Mouse (Mus musculus) layer of hippocampus, adult 9-11 months (tissue): Measurements from ENCODE around the gene Pbx2.
"Not testable (repeated sequence)": the region's sequence is repeated elsewhere in the genome, so short reads cannot be mapped to it uniquely, and the experiment has no call there.

ENCODE experiments used
- DNase-seq: peaks from one replicate; pipeline ENCODE4 v3.0.0; 2022

The Pbx2 gene

GRCm38 (mm10) chr17:34591029-34591993 lies at the start of gene Pbx2:
Gene Pbx2 (plus strand): TSS chr17:34591266.
- no peak for DNase-seq

DNA sequence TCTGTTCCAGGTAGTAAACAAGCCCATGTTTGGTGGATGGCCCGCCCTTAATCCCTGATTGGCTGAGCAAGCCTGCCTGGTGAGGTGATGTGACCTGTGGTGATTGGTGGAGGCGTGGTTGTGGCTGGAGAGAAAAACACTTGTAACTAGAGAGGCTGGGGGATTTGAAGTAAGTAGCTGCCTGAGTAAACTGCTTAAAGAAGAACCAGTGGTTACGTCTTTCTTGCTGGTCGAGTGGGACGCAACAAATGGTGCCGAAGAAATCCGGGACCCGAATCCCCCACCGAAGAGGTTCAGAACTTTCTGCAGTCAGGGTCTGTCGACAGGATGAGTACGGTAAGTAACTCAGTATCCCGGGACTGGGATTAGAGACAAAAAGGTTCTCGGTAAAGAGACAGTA lies 47.5 kb upstream of the Pbx2 start:
- DNase-seq: not testable (repeated sequence)

- DNase-seq: no peak
Observed at GRCm38 (mm10) chr17:34546797-34547196, 44.3 kb upstream of the Pbx2 start.

DNA sequence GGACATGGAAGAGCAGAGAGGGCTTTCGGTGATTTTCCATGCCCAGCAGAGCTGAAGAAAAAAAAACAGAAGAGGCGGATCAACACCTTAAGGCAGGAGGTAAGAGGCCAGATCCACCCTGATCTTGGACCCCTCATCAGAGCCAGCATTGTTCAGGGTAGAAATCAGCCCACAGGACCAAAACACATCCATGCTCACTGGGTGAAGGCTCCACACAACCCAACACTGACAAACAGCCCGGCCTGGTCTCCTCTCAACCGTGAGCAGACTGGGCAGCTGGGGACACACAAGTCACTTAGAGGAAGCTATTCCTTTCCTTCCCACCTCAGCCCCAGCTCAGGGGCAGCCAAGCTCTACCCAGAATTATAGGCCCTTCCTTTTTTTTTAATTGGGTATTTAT lies 43.5 kb upstream of the Pbx2 start:
- no peak for DNase-seq

DNA sequence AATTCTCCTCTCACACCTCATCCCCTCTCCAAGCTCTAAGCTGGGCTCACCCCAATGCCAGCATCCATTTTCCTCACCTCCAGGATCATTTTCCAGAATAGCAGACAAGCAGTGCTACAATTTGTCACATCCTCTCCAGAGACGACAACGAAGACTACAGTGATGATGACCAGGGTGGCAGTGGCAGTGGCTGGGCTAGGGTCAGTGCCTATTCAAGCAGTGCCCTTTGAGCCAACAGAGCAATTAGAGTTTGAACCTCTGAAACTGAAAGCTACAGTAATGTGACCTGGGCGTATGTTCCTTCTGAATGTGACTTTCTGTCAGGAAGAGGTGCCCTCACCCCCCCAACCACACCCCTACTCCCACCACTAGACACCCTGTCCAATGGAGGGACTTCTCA lies 41.9 kb upstream of the Pbx2 start:
- no peak for DNase-seq

DNA sequence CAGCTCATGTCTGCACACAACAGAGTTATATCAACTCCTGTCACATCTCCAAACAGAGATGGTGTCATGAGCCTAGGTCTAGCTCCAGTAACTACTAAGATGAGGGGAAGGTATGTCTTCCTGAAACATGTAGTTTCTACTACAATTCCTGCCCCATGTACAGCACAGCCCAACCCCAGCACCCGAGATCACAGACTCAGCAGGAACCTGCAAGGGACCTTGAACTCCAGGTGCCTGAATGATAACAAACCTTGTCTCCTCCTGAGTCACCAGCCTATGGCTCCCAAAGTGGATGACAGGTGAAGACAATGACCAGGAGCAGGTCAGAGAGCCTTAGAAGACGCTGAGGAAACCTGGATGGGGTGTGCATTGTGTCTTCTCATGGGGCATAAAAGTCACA lies 41.2 kb upstream of the Pbx2 start:
- DNase-seq: no peak

DNA sequence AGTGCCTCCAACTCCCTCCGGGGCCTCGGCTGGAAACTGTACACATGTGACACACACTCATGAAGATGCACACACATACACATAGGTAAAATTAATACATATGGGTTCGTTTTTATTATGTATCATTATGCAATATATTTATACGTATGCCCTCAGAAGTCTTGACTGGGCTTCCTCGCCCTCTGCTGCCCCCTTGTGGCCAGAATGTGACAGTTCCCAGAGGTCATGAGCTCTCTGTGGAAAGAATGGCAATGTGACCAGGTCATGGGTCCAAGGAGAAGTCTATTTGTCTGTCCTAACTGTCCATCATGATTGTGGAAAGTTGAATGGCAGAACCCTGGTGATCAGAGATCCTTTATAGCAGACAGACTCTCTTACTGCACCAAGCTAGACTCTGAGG lies 35.6 kb upstream of the Pbx2 start:
- DNase-seq: peak; percentile 66

DNA sequence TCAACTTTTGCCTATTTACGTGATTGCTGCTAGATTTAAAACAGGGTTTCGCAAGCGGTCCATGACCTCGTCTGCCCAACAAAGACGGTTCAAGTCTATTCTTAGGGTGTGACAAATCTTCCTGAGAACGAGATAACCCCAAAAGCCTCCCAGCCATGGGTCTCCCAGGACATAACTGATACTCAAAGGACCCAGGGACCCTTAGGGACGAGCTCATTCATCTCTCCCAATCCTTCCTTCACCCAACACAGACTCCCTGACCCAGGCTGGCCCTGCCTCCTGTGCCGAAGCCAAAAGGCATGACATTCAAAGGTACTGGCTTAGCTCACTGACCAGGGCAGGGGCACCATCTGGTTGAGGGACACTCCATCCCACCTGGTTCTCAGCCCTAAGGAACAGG lies 34.7 kb upstream of the Pbx2 start:
- no peak for DNase-seq

- DNase-seq: no peak
Observed at GRCm38 (mm10) chr17:34557411-34557810, 33.7 kb upstream of the Pbx2 start.

DNA sequence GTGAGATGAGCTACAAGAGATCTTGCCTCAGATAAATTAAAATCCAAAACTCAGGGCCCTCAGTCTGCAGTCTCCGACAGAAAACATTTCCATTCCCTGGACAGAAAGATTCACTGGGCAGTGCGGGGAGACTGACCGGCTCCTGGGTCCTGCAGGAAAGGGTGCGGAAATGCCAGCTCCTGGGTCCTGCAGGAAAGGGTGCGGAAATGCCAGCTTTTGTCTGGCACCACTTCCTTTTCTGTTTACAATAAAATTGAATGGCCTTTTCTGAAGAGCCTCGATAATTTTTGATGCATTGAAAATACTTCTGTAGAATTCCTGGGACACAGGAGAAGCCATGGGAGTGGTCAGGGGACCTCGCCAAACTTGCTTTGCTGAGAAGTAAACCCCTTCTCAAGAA lies 31.9 kb upstream of the Pbx2 start:
- DNase-seq: no peak

GRCm38 (mm10) chr17:34559895-34560294 lies 31.2 kb upstream of the Pbx2 start:
- no peak for DNase-seq

DNA sequence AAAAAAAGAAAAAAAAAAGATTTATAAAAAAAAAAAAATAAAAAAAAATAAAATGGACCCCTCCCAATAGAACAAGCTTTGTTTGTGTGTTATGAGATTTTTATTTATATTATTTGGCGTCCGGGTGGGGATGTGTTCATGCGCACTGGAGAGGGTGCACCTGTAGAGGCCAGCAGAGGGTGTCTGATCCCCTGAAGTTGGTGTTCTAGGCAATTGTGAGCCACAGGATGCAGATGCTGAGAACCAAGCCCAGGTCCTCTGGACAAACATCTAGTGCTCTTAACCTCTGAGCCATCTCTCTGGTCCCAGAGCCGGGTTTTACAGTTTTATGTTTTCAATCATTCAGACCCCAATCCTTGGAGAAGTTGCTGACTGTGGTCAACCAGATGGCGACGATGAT lies 30.6 kb upstream of the Pbx2 start:
- no peak for DNase-seq

- DNase-seq: no peak
Observed at GRCm38 (mm10) chr17:34561200-34561599, 29.9 kb upstream of the Pbx2 start.

DNA sequence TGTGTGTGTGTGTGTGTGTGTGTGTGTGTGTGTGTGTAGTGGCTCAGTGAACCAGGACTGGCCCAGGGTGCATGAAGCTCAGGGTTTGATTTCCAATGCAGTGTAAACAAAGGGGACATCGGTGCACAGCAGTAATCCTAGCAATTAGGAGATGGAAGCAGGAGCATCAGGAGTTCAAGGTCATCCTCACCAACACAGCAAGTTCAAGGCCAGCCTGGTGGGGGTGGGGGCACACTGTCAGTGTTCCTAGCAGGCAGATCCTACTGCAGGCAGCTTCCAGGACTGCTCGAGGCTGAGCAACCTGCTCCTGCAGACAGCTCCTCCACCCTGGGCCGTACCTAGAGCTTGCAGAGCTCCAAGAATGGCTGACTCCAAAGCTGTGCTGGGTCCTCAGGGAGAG lies 28.5 kb upstream of the Pbx2 start:
- no peak for DNase-seq

DNA sequence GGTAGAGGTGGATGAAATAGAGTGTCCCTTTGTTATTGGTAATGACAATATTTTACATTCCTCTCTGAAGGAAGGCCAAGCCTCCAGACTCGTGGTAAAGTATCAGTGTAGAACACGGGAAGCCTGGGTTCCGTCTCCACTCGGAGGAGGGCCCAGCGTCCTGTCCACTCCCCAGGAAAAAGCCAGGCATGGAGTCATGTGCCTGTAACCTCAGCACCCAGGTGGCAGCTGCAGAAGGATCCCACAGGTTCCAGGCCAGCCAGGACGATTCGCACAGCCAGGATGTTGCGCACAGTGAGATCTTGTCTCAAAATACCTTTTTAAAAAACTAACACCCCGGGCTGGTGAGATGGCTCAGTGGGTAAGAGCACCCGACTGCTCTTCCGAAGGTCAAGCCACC lies 27.7 kb upstream of the Pbx2 start:
- no peak for DNase-seq

DNA sequence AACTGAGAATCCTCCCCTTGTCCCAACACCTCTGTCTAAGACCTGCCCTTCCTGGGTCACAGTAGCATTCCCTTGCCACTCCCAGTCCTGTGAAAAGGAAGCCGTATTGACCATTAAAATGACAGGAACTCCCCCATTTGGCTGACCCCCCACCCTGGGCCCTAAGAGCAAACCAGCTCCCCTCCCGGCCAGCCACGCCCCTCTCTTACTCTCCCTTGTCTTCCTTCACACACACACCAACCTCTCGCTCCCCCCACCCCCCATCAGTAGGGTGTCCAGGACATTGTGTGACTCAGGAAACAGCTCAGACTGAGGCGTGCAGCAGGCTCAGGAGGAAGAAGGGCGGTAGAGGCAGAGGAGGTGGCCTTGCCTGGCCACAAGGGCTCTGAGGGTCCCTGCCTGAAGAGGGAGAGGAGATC lies 27.1 kb upstream of the Pbx2 start, which contains the start of gene Notch4:
TSS of gene Notch4 (plus strand) at position 266 of the 419 bp plus-strand sequence.
- no peak for DNase-seq

GRCm38 (mm10) chr17:34564796-34565195 lies 26.3 kb upstream of the Pbx2 start:
- DNase-seq: no peak

- DNase-seq: no peak
Observed at GRCm38 (mm10) chr17:34567311-34567710, 23.8 kb upstream of the Pbx2 start.

DNA sequence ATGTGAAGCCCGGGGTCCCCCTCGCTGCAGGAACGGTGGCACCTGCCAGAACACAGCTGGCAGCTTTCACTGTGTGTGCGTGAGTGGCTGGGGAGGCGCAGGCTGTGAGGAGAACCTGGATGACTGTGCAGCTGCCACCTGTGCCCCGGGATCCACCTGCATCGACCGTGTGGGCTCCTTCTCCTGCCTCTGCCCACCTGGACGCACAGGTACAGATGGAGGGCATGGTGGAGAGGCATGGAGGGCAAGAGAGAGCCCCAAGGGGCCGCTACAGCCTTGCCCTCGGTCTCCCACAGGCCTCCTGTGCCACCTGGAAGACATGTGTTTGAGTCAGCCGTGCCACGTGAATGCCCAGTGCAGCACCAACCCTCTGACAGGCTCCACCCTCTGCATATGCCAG lies 22.6 kb upstream of the Pbx2 start:
- DNase-seq: no peak

GRCm38 (mm10) chr17:34569919-34570318 lies 21.1 kb upstream of the Pbx2 start:
- no peak for DNase-seq

GRCm38 (mm10) chr17:34571875-34572274 lies 19.2 kb upstream of the Pbx2 start:
- DNase-seq: no peak

GRCm38 (mm10) chr17:34572361-34572760 lies 18.7 kb upstream of the Pbx2 start:
- DNase-seq: no peak

- DNase-seq: no peak
Observed at GRCm38 (mm10) chr17:34576577-34576976, 14.5 kb upstream of the Pbx2 start.

DNA sequence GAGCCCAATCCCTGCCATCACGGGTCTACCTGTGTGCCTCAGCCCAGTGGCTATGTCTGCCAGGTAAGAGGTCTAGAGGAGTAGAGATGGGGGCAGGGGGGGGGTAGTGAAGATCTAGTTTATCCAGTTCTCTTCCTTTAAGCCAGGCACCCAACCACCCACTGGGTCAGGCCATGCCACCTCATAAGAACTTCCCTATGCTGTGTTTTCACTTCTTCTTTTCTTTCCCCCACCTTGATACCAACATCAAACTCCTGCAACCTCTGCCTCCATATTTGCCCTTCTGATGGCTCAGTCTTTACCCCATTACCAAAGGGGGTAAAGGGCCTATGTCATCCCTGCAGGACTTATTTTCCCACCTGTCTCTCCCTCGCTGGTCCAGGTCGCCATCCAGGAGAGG lies 13.0 kb upstream of the Pbx2 start:
- DNase-seq: no peak

DNA sequence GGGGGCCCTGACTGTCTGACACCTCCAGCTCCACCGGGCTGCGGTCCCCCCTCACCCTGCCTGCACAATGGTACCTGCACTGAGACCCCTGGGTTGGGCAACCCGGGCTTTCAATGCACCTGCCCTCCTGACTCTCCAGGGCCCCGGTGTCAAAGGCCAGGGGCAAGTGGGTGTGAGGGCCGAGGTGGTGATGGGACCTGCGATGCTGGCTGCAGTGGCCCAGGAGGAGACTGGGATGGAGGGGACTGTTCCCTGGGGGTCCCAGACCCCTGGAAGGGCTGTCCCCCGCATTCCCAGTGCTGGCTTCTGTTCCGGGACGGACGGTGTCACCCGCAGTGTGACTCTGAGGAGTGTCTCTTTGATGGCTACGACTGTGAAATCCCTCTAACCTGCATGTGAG lies 8.5 kb upstream of the Pbx2 start:
- DNase-seq: no peak
